Mouse (Mus musculus) erythroblast, adult 5-6 weeks (primary cell): Measurements from ENCODE around the gene Ccdc60. TPM values are rescaled to one million over a fixed set of nuclear protein-coding genes. Genes with fewer than 3 reads are reported as not detected.

Source experiments
- ATAC-seq: replicated peaks from 2 replicates; pipeline ENCODE4 v1.8.0; 2016; ENCODE audit warnings: moderate number of reproducible peaks, mild to moderate bottlenecking, moderate TSS enrichment, inconsistent platforms; ENCODE audit not compliant: poor library complexity, low FRiP score, severe bottlenecking
- total RNA-seq, 2 experiments: library from RNA; stranded (forward) in 1 of 2; stranded (reverse) in 1 of 2; fragments of 150-400 nt in 1 of 2; fragments of 200-764, 138-1000 nt in 1 of 2; gene quantifications; 2 replicates each; pipeline versions ENCODE4 v1.2.3 to v1.2.4; 2015 to 2017; ENCODE audit warnings: low replicate concordance in 2 of 2

The Ccdc60 gene
- total RNA-seq, 2 experiments from 2014 or later = not detected

GRCm38 (mm10) chr5:116082241-116082900, 206.4 kb downstream of the Ccdc60 start:
- no peak for ATAC-seq

GRCm38 (mm10) chr5:116081616-116082015, 207.2 kb downstream of the Ccdc60 start:
- ATAC-seq = no peak

GRCm38 (mm10) chr5:116080736-116081135, 208.0 kb downstream of the Ccdc60 start:
- ATAC-seq = no peak

Other genes with a start within 250 kb of the Ccdc60 start
- gene Tmem233, start 205.7 kb downstream of the Ccdc60 start, total RNA-seq (2015; ENCODE audit: low replicate concordance) = not detected in 2 replicates
- not detected in 2 replicates for gene Tmem233, start 205.7 kb downstream of the Ccdc60 start, total RNA-seq (2017; ENCODE audit: low replicate concordance)
- not detected in 2 replicates for gene Hspb8, start 133.9 kb upstream of the Ccdc60 start, total RNA-seq (2015; ENCODE audit: low replicate concordance)
- gene Hspb8, start 133.9 kb upstream of the Ccdc60 start, total RNA-seq (2017; ENCODE audit: low replicate concordance) = not detected in 2 replicates